Mouse (Mus musculus) brown adipose tissue, adult 24 weeks (tissue): Measurements from ENCODE around the gene Fxyd2. TPM values are rescaled to one million over a fixed set of nuclear protein-coding genes. Genes with fewer than 3 reads are reported as not detected.

Source experiments
- H3K27ac ChIP-seq: fragments of 200-500 bp; replicated peaks from 2 replicates; pipeline ENCODE4 v1.5.1; 2012; ENCODE audit warnings: low read depth, mild to moderate bottlenecking, low read length
- H3K4me1 ChIP-seq: fragments of 200-500 bp; 2 replicates; pipeline ENCODE4 v1.6.1; 2012; ENCODE audit warnings: low read length, mixed read lengths; ENCODE audit not compliant: control insufficient read depth, insufficient read depth, insufficient read length
- H3K4me3 ChIP-seq: fragments of 200-500 bp; 2 replicates; pipeline ENCODE4 v1.5.1; 2012; ENCODE audit warnings: low read depth, mild to moderate bottlenecking, low read length, moderate library complexity; ENCODE audit not compliant: insufficient read depth
- polyA plus RNA-seq: library from polyadenylated mRNA; stranded (reverse); fragments of >200 nt; gene quantifications from 2 replicates; pipeline ENCODE4 v1.2.4, GENCODE M21; 2012; ENCODE audit not compliant: missing spikeins, insufficient read depth, insufficient read length

Fxyd2 gene
- polyA plus RNA-seq, 1 experiment, result 15.3 TPM

DNA sequence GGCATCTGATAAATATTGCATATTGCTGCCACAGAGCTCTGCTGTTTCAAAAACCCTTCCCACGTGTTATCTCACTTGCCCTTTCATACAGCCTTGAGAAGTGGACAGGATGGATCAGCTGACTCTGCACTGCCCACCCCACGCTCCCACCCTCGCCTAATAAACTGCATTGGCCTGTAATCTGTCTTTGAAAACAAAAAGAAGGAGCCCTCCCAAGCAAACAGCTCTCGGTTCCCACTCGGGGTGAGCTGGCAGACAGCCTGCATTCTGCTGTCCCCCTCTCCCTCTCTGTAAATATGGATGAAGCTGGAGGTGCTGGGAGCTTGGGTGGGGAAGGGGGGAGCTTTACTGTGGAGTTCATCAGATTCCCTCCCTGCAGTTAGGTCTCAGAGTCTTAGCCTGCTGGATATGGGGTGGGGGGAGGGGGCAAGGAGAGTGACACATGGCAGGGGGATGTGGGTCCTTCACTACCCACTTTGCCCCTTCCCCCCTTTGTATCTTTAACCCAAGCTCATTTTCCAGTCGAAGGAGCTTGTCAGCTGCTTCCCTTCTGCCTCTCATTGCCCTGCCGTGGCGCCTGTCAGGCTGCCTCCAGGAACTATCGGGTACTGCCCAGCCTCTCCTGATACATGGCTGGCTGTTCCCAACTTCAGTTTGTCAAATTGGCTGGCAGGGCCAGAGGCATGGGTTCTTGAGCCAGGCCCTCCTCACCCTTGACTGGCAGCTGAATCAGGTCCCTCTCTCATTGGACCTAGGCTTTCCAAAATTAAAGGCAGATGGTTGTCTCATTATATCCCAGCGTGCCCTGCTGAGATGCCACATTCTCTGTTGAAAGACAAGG, 18.8 kb upstream of the Fxyd2 start:
- H3K4me1 ChIP-seq, result no peaks in the 10 kb centered on the region
- H3K4me3 ChIP-seq, result no peak overlapping the region
- no peak overlapping the region for H3K27ac ChIP-seq

DNA sequence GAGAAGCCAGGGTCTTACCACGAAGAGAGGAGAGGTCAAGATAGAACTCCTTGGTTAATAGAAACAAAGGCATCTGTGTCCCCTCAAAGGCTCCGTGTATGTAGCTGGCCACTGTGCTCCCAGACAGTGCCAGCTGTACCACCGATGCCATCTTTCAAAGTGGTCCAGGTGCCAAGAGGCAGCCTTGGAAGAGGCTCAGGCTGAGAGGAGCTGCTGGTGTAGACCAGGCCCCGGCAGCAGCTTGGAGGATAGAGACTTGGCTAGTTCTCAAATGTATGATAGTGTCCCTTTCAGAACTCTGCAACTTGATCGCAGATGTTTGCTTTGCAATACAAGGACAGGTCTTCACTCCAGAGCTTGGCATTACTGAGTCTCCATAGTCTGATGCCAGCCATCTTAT, 17.1 kb upstream of the Fxyd2 start:
- no peaks in the 10 kb centered on the region for H3K4me1 ChIP-seq
- no peak overlapping the region for H3K4me3 ChIP-seq
- H3K27ac ChIP-seq, result no peak overlapping the region

GRCm38 (mm10) chr9:45382834-45383233, 16.6 kb upstream of the Fxyd2 start:
- no peak overlapping the region for H3K4me3 ChIP-seq
- H3K4me1 ChIP-seq, result no peaks in the 10 kb centered on the region

GRCm38 (mm10) chr9:45383883-45384282, 15.6 kb upstream of the Fxyd2 start:
- Histone ChIP-seq H3K4me3 (no peak overlapping the region), H3K27ac (no peak overlapping the region)

More at GRCm38 (mm10) chr9:45382834-45383233, 16.6 kb upstream of the Fxyd2 start:
- no peak overlapping the region for H3K27ac ChIP-seq

GRCm38 (mm10) chr9:45386698-45387097, 12.8 kb upstream of the Fxyd2 start:
- no peak overlapping the region for H3K27ac ChIP-seq
- no peak overlapping the region for H3K4me3 ChIP-seq
- no peaks in the 10 kb centered on the region for H3K4me1 ChIP-seq

More at GRCm38 (mm10) chr9:45383883-45384282, 15.6 kb upstream of the Fxyd2 start:
- H3K4me1 ChIP-seq, result no peaks in the 10 kb centered on the region

GRCm38 (mm10) chr9:45388385-45388994, 11.0 kb upstream of the Fxyd2 start:
- Histone ChIP-seq H3K27ac (no peak overlapping the region), H3K4me1 (no peaks in the 10 kb centered on the region), H3K4me3 (no peak overlapping the region)

- Histone ChIP-seq H3K4me1 (no peaks in the 10 kb centered on the region), H3K27ac (no peak overlapping the region), H3K4me3 (no peak overlapping the region)
Measured at GRCm38 (mm10) chr9:45389596-45389995, 9.9 kb upstream of the Fxyd2 start.

- H3K27ac ChIP-seq, result no peak overlapping the region
- H3K4me1 ChIP-seq, result no peaks in the 10 kb centered on the region
- no peak overlapping the region for H3K4me3 ChIP-seq
Measured at GRCm38 (mm10) chr9:45391299-45391698, 8.2 kb upstream of the Fxyd2 start.

- H3K27ac ChIP-seq, result no peak overlapping the region
- H3K4me1 ChIP-seq, result no peaks in the 10 kb centered on the region
Measured at GRCm38 (mm10) chr9:45395218-45395617, 4.3 kb upstream of the Fxyd2 start.

GRCm38 (mm10) chr9:45395796-45396195, 3.7 kb upstream of the Fxyd2 start:
- no peaks in the 10 kb centered on the region for H3K4me1 ChIP-seq
- no peak overlapping the region for H3K4me3 ChIP-seq
- H3K27ac ChIP-seq, result no peak overlapping the region

More at GRCm38 (mm10) chr9:45395218-45395617, 4.3 kb upstream of the Fxyd2 start:
- H3K4me3 ChIP-seq, result no peak overlapping the region

DNA sequence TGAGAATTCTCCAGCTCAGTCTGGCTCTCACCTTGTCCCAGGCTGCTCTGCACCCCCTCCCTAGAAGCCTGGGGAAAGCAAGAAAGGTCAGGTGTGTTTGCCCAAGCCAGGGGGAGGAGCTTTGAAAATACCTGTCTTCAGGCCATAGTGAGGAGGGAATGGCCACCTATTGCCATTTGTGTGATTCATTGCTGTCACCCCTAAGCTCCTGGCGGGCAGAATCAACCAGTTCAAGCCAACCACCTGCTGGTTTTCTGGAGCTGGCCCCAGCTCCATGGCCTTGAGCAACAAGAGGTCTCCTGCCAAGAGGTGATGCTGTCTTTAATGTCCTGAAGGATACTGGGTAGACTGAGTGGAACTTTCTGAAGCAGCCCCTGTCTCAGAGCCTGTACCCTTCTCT, 1.1 kb upstream of the Fxyd2 start:
- Histone ChIP-seq H3K4me3 (no peak overlapping the region), H3K4me1 (no peaks in the 10 kb centered on the region), H3K27ac (no peak overlapping the region)

DNA sequence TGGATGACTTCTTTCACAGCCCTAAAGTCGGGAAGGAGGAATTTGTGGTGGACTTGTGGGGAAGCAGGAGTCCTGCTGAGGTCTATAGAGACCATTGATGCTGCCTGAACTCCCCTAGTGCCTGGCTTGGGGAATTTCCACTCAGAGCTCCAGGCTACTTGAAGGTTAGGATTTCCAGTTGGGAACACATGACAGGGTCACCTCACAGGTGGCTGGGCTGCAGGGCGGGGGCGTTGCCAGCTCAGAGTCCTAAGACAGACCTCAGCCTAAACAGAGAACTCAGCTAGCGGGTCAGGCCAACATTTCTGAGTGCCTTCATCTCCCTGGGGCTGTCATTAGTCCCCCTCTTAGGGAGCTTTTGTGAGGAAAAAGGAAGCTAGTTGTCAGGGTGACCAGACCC, 2.4 kb downstream of the Fxyd2 start:
- Histone ChIP-seq H3K27ac (no peak overlapping the region), H3K4me3 (no peak overlapping the region), H3K4me1 (no peaks in the 10 kb centered on the region)

GRCm38 (mm10) chr9:45402957-45403356, 3.5 kb downstream of the Fxyd2 start:
- Histone ChIP-seq H3K27ac (no peak overlapping the region), H3K4me1 (no peaks in the 10 kb centered on the region), H3K4me3 (no peak overlapping the region)

DNA sequence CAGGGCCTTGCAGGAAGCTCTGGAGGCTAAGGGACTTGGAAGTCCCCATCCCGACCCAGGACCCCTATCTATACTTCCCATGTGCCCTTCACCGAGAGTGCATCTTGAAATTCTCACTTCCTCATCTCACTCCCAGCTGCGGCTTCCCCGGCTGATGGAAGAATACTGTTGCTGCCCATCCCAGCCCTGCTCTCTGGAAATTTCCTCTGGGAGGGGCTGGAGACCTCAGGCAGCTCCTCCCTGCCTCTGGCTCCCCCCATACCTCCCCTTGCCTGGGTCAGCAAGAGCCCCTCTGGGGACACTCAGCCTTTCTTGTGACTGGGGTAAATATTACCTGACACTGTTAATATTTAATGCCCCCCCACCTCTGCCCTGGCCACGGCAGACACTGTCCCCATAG, 6.2 kb downstream of the Fxyd2 start:
- Histone ChIP-seq H3K27ac (peak overlapping the region; percentile 74), H3K4me1 (no peaks in the 10 kb centered on the region), H3K4me3 (no peak overlapping the region)

DNA sequence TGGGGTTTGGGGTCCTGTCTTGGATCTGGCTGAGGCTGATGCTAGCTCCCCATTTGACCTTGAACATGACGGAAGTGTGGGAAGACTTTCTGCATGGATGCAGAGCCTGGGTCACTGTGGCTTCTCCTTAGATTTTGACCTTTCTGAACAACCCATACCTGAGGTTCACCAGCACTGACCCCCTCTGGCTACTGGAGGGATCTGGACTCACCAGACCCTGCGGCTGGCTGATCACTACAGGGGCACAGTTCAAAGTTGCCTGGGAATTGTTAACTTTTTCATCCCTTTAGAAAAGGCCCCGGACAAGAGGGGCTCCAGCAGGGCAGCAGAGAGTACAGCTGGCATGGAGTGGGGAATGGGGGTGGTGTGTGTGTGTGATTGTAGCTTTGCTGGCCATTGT, 7.3 kb downstream of the Fxyd2 start:
- Histone ChIP-seq H3K27ac (no peak overlapping the region), H3K4me3 (no peak overlapping the region), H3K4me1 (no peaks in the 10 kb centered on the region)
